Mouse (Mus musculus): ENCODE results near the gene Pef1. TPM values are rescaled to one million over a fixed set of nuclear protein-coding genes. Genes with fewer than 3 reads are reported as not detected.

The Pef1 gene
- polyA plus RNA-seq, 1 experiment from 2014 or later: 68.0 TPM

GRCm38 (mm10) chr4:130138441-130139213 is 36.3 kb downstream of the Pef1 start:
- Histone ChIP-seq H3K4me1 (ENCODE audit: control insufficient read depth in 2 of 2, insufficient read depth in 2 of 2, low read length in 2 of 2) (peaks cover 0 to 12% of the 10 kb centered on the region in 2 experiments; a peak in 3 of 4 replicates), H3K9me3 (ENCODE audit: control insufficient read depth, low read length) (no peaks in the 10 kb centered on the region), H3K4me2 (ENCODE audit: low read length) (peak overlapping the region; percentile 82), H3K9ac (ENCODE audit: low read length) (peak overlapping the region; percentile 59), H3K4me3 (ENCODE audit: control insufficient read depth in 1 of 2, insufficient read depth in 1 of 2, low read depth in 1 of 2, low read length in 2 of 2) (peak overlapping the region; percentile 7 to 42; a peak in 3 of 4 replicates), H3K27ac (replicated peaks in 1 of 2; ENCODE audit: control insufficient read depth in 1 of 2, insufficient read depth in 1 of 2, low read depth in 2 of 2, low read length in 2 of 2) (no peak overlapping the region), H3K27me3 (ENCODE audit: control insufficient read depth, insufficient read depth, low read length) (peaks cover 50% of the 10 kb centered on the region), H3K36me3 (ENCODE audit: control insufficient read depth, insufficient read depth, low read length) (no peaks in the 10 kb centered on the region)
- ATAC-seq (ENCODE audit: insufficient number of reproducible peaks, insufficient read depth, low FRiP score, low read depth): peak; percentile 42; the same call in 1 of the 2 replicates
- under 1% methylated on average over 54 of the region's 57 CpGs for WGBS

GRCm38 (mm10) chr4:130139214-130139492 is 36.8 kb downstream of the Pef1 start, which contains the start of gene Hcrtr1:
Gene Hcrtr1, minus strand, starts transcription at chr4:130139359.
- Histone ChIP-seq H3K27ac (replicated peaks in 1 of 2; ENCODE audit: control insufficient read depth in 1 of 2, insufficient read depth in 1 of 2, low read depth in 2 of 2, low read length in 2 of 2) (no peak within 1 kb of the TSS), H3K4me3 (ENCODE audit: control insufficient read depth in 1 of 2, insufficient read depth in 1 of 2, low read depth in 1 of 2, low read length in 2 of 2) (peak within 1 kb of the TSS; percentile 7 to 42; a peak in 3 of 4 replicates), H3K27me3 (ENCODE audit: control insufficient read depth, insufficient read depth, low read length) (peaks cover 50% of the 10 kb centered on the region), H3K4me2 (ENCODE audit: low read length) (peak within 1 kb of the TSS; percentile 82), H3K9me3 (ENCODE audit: control insufficient read depth, low read length) (no peaks in the 10 kb centered on the region), H3K9ac (ENCODE audit: low read length) (peak within 1 kb of the TSS; percentile 59), H3K36me3 (ENCODE audit: control insufficient read depth, insufficient read depth, low read length) (no peaks in the 10 kb centered on the region), H3K4me1 (ENCODE audit: control insufficient read depth in 2 of 2, insufficient read depth in 2 of 2, low read length in 2 of 2) (peaks cover 0 to 11% of the 10 kb centered on the region in 2 experiments; a peak in 3 of 4 replicates)
- WGBS: under 1% methylated on average over 14 of the region's 15 CpGs
- no peak for ATAC-seq (ENCODE audit: insufficient number of reproducible peaks, insufficient read depth, low FRiP score, low read depth)

DNA sequence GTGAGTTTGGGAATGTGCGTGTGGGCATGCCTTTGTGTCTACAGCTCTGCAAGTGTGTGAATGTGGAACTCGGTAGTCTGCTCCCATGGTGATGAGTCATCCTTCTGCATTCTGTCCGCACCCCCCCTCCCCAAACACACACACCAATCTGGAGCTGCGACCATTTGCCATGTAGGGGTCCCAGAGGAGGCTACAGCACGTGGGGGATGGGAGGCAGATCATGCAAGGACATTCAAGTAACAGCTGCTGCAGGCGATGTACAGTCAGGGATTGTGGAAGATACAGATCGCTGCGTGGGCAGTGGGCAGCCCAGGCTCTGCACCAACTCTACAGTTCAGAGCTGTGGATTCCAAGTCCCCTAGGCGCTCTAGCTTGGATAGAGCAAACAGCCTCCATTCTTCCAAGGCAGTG is 38.6 kb downstream of the Pef1 start:
- H3K4me2 ChIP-seq (ENCODE audit: low read length): no peak overlapping the region
- no peaks in the 10 kb centered on the region for H3K36me3 ChIP-seq (ENCODE audit: control insufficient read depth, insufficient read depth, low read length)
- no peak overlapping the region for H3K27ac ChIP-seq (replicated peaks in 1 of 2; ENCODE audit: control insufficient read depth in 1 of 2, insufficient read depth in 1 of 2, low read depth in 2 of 2, low read length in 2 of 2)
- peaks cover 43% of the 10 kb centered on the region for H3K27me3 ChIP-seq (ENCODE audit: control insufficient read depth, insufficient read depth, low read length)
- 50% methylated on average over 9 of the region's 9 CpGs for WGBS
- no peak for ATAC-seq (ENCODE audit: insufficient number of reproducible peaks, insufficient read depth, low FRiP score, low read depth)
- peaks cover 0 to 11% of the 10 kb centered on the region in 2 experiments; a peak in 3 of 4 replicates for H3K4me1 ChIP-seq (ENCODE audit: control insufficient read depth in 2 of 2, insufficient read depth in 2 of 2, low read length in 2 of 2)
- peaks cover 7% of the 10 kb centered on the region; the same call in 1 of the 2 replicates for H3K9me3 ChIP-seq (ENCODE audit: control insufficient read depth, low read length)
- H3K4me3 ChIP-seq (ENCODE audit: control insufficient read depth in 1 of 2, insufficient read depth in 1 of 2, low read depth in 1 of 2, low read length in 2 of 2): no peak overlapping the region
- no peak overlapping the region for H3K9ac ChIP-seq (ENCODE audit: low read length)

GRCm38 (mm10) chr4:130141786-130142185 is 39.4 kb downstream of the Pef1 start:
- Histone ChIP-seq H3K4me2 (ENCODE audit: low read length) (no peak overlapping the region), H3K4me1 (ENCODE audit: control insufficient read depth in 2 of 2, insufficient read depth in 2 of 2, low read length in 2 of 2) (peaks cover 0 to 11% of the 10 kb centered on the region in 2 experiments; a peak in 3 of 4 replicates), H3K27ac (replicated peaks in 1 of 2; ENCODE audit: control insufficient read depth in 1 of 2, insufficient read depth in 1 of 2, low read depth in 2 of 2, low read length in 2 of 2) (no peak overlapping the region), H3K27me3 (ENCODE audit: control insufficient read depth, insufficient read depth, low read length) (peaks cover 43% of the 10 kb centered on the region), H3K9me3 (ENCODE audit: control insufficient read depth, low read length) (peaks cover 7% of the 10 kb centered on the region; the same call in 1 of the 2 replicates), H3K9ac (ENCODE audit: low read length) (no peak overlapping the region), H3K4me3 (ENCODE audit: control insufficient read depth in 1 of 2, insufficient read depth in 1 of 2, low read depth in 1 of 2, low read length in 2 of 2) (no peak overlapping the region), H3K36me3 (ENCODE audit: control insufficient read depth, insufficient read depth, low read length) (no peaks in the 10 kb centered on the region)
- no peak for ATAC-seq (ENCODE audit: insufficient number of reproducible peaks, insufficient read depth, low FRiP score, low read depth)
- WGBS: 56% methylated on average over 3 of the region's 3 CpGs

- H3K9me3 ChIP-seq (ENCODE audit: control insufficient read depth, low read length): peaks cover 7% of the 10 kb centered on the region; the same call in 1 of the 2 replicates
- no peaks in the 10 kb centered on the region for H3K4me1 ChIP-seq (ENCODE audit: control insufficient read depth in 2 of 2, insufficient read depth in 2 of 2, low read length in 2 of 2)
- peaks cover 15% of the 10 kb centered on the region for H3K27me3 ChIP-seq (ENCODE audit: control insufficient read depth, insufficient read depth, low read length)
- H3K4me3 ChIP-seq (ENCODE audit: control insufficient read depth in 1 of 2, insufficient read depth in 1 of 2, low read depth in 1 of 2, low read length in 2 of 2): no peak overlapping the region
- no peak overlapping the region for H3K4me2 ChIP-seq (ENCODE audit: low read length)
- H3K27ac ChIP-seq (replicated peaks in 1 of 2; ENCODE audit: control insufficient read depth in 1 of 2, insufficient read depth in 1 of 2, low read depth in 2 of 2, low read length in 2 of 2): no peak overlapping the region
- no peaks in the 10 kb centered on the region for H3K36me3 ChIP-seq (ENCODE audit: control insufficient read depth, insufficient read depth, low read length)
- no peak overlapping the region for H3K9ac ChIP-seq (ENCODE audit: low read length)
- WGBS: 76% methylated on average over 10 of the region's 10 CpGs
- ATAC-seq (ENCODE audit: insufficient number of reproducible peaks, insufficient read depth, low FRiP score, low read depth): no peak
Observed at GRCm38 (mm10) chr4:130148405-130148804, 46.0 kb downstream of the Pef1 start.

DNA sequence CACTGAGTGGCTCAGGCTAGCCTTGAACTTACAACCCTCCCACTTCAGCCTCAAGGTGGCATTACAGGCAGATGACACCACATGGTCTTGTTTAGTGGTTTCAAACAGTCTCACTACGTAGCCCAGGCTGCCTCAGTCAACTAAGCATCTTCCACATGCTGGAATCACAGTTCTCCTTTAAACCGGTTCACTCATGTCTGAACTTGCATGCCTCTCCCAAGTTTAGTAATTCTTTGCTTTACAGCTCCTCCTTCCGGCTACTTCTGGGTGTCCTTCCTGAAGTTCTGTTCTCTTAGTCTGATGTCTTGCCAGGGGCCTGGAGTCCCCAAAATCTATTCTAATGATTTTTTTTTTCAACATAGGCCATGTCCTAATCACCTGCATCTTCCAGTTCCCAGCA is 51.9 kb downstream of the Pef1 start:
- Histone ChIP-seq H3K9ac (ENCODE audit: low read length) (no peak overlapping the region), H3K4me1 (ENCODE audit: control insufficient read depth in 2 of 2, insufficient read depth in 2 of 2, low read length in 2 of 2) (no peaks in the 10 kb centered on the region), H3K27me3 (ENCODE audit: control insufficient read depth, insufficient read depth, low read length) (peaks cover 19% of the 10 kb centered on the region), H3K4me3 (ENCODE audit: control insufficient read depth in 1 of 2, insufficient read depth in 1 of 2, low read depth in 1 of 2, low read length in 2 of 2) (no peak overlapping the region), H3K27ac (replicated peaks in 1 of 2; ENCODE audit: control insufficient read depth in 1 of 2, insufficient read depth in 1 of 2, low read depth in 2 of 2, low read length in 2 of 2) (no peak overlapping the region), H3K9me3 (ENCODE audit: control insufficient read depth, low read length) (no peaks in the 10 kb centered on the region), H3K36me3 (ENCODE audit: control insufficient read depth, insufficient read depth, low read length) (no peaks in the 10 kb centered on the region), H3K4me2 (ENCODE audit: low read length) (no peak overlapping the region)
- 74% methylated on average over 3 of the region's 3 CpGs for WGBS
- no peak for ATAC-seq (ENCODE audit: insufficient number of reproducible peaks, insufficient read depth, low FRiP score, low read depth)

DNA sequence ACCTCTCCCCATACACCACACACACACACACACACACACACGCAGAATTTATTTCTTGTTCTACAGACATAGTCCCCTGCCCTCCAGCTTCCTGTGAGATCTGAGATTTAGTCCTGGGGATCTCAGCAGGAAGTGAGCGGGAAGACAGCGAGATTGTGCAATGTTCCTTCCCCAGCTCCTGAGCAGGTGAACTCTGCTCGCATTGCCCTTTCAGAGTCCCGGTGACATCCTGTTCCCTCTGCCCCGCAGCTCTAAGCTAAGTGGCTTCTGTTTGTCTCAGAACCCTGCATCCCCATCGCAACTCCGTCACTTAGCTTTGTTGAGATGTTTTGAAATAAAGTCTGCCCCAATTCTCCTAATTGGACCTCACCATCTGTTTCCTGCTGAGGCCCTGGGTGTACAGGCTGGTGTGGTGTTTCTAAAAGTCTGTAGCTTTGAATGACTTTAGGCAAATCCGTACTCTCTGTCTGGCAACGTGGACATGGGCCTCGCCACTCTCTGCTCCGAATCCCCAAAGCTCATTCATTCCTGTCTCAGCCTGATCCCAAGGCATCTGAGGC is 54.5 kb downstream of the Pef1 start:
- no peak for ATAC-seq (ENCODE audit: insufficient number of reproducible peaks, insufficient read depth, low FRiP score, low read depth)
- Histone ChIP-seq H3K27me3 (ENCODE audit: control insufficient read depth, insufficient read depth, low read length) (peaks cover 17% of the 10 kb centered on the region), H3K9ac (ENCODE audit: low read length) (no peak overlapping the region), H3K4me3 (ENCODE audit: control insufficient read depth in 1 of 2, insufficient read depth in 1 of 2, low read depth in 1 of 2, low read length in 2 of 2) (no peak overlapping the region), H3K4me1 (ENCODE audit: control insufficient read depth in 2 of 2, insufficient read depth in 2 of 2, low read length in 2 of 2) (peaks cover 5 to 13% of the 10 kb centered on the region in 2 experiments; a peak in 3 of 4 replicates), H3K9me3 (ENCODE audit: control insufficient read depth, low read length) (no peaks in the 10 kb centered on the region), H3K4me2 (ENCODE audit: low read length) (no peak overlapping the region), H3K27ac (replicated peaks in 1 of 2; ENCODE audit: control insufficient read depth in 1 of 2, insufficient read depth in 1 of 2, low read depth in 2 of 2, low read length in 2 of 2) (no peak overlapping the region), H3K36me3 (ENCODE audit: control insufficient read depth, insufficient read depth, low read length) (no peaks in the 10 kb centered on the region)
- WGBS: 67% methylated on average over 12 of the region's 12 CpGs
